Mouse (Mus musculus) ES-E14 (cell line): Measurements from ENCODE around the gene Ctrb1.

Source experiments
- HCFC1 ChIP-seq: IDR thresholded peaks from 2 replicates; pipeline ENCODE4 v1.6.1; 2012; ENCODE audit warnings: low read length, inconsistent platforms, borderline replicate concordance; ENCODE audit not compliant: insufficient read depth
- MAFK ChIP-seq: IDR thresholded peaks from 2 replicates; pipeline ENCODE4 v1.6.1; 2014; ENCODE audit warnings: mild to moderate bottlenecking, low read depth, low read length, inconsistent platforms; ENCODE audit not compliant: insufficient read depth
- ZC3H11A ChIP-seq: IDR thresholded peaks from 2 replicates; pipeline ENCODE4 v1.6.1; 2012; ENCODE audit warnings: low read depth, mild to moderate bottlenecking, inconsistent platforms, low read length, borderline replicate concordance
- ZNF384 ChIP-seq: IDR thresholded peaks from 2 replicates; pipeline ENCODE4 v1.6.1; 2012; ENCODE audit warnings: low read depth, low read length, inconsistent platforms

DNA sequence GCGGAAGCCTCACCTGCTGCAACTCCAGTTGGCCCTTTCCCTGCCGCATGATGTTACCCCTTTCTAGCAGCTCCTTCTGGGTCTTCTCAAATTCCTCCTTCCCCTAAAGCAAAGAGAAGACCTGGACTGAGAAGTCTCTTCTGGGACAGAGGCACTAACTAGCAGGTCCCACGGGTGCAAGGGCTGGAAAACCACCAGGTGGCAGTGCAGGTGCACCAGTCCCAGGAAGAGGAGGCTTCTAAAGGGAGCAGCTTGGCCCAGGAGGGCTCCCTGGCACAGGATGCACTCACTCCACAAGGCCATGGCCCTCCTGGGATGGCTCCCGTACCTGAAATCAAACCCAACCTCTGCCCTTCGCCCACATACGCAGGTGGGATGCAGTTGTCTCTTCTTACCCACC is 21.8 kb upstream of the Ctrb1 start:
- peak; percentile 61; the same call in 1 of the 2 replicates for TF ChIP-seq ZC3H11A
- no peak for TF ChIP-seq ZNF384
- TF ChIP-seq MAFK, result no peak
- TF ChIP-seq HCFC1, result no peak
